Mouse (Mus musculus): ENCODE measurements around the gene Catsper2. TPM values are rescaled to one million over a fixed set of nuclear protein-coding genes. Genes with fewer than 3 reads are reported as not detected.
"Not testable (repeated sequence)": the region's sequence is repeated elsewhere in the genome, so short reads cannot be mapped to it uniquely, and the experiment has no call there.

Gene Catsper2
- polyA plus RNA-seq, 1 experiment from 2014 or later = 7.8 TPM

- H3K27me3 ChIP-seq (ENCODE audit: control insufficient read depth, insufficient read depth, low read length) = 0 out of 2 replicates have a peak, but pooled peaks cover 3% of the 10 kb centered on the region
- 93% methylated on average over 6 of the region's 6 CpGs for WGBS
- no peak overlapping the region for H3K27ac ChIP-seq (ENCODE audit: low read depth, low read length)
- ATAC-seq (ENCODE audit: low read depth) = no peak
- H3K9me3 ChIP-seq (ENCODE audit: control insufficient read depth, low read length) = no peaks in the 10 kb centered on the region
- no peaks in the 10 kb centered on the region; the same call in 1 of the 2 replicates for H3K36me3 ChIP-seq (ENCODE audit: control insufficient read depth, insufficient read depth, low read length)
- no peak overlapping the region for H3K9ac ChIP-seq (replicated peaks; ENCODE audit: low read depth, low read length)
- no peak overlapping the region for H3K4me3 ChIP-seq (ENCODE audit: low read depth, low read length)
- H3K4me1 ChIP-seq (ENCODE audit: control insufficient read depth, insufficient read depth, low read length) = peaks cover 22% of the 10 kb centered on the region
- H3K4me2 ChIP-seq (ENCODE audit: low read depth, low read length) = no peak overlapping the region; the same call in 1 of the 2 replicates
Measured at GRCm38 (mm10) chr2:121416356-121416755, 2.8 kb upstream of the Catsper2 start.

GRCm38 (mm10) chr2:121415591-121415990 is 2.0 kb upstream of the Catsper2 start:
- WGBS = 84% methylated on average over 3 of the region's 3 CpGs
- Histone ChIP-seq H3K9me3 (ENCODE audit: control insufficient read depth, low read length) (no peaks in the 10 kb centered on the region), H3K4me3 (ENCODE audit: low read depth, low read length) (peak overlapping the region; percentile 100), H3K4me2 (ENCODE audit: low read depth, low read length) (peak overlapping the region; percentile 52), H3K4me1 (ENCODE audit: control insufficient read depth, insufficient read depth, low read length) (peaks cover 22% of the 10 kb centered on the region), H3K9ac (replicated peaks; ENCODE audit: low read depth, low read length) (no peak overlapping the region), H3K36me3 (ENCODE audit: control insufficient read depth, insufficient read depth, low read length) (no peaks in the 10 kb centered on the region; the same call in 1 of the 2 replicates), H3K27ac (ENCODE audit: low read depth, low read length) (no peak overlapping the region), H3K27me3 (ENCODE audit: control insufficient read depth, insufficient read depth, low read length) (0 out of 2 replicates have a peak, but pooled peaks cover 3% of the 10 kb centered on the region)
- no peak for ATAC-seq (ENCODE audit: low read depth)

- ATAC-seq (ENCODE audit: low read depth) = no peak
- Histone ChIP-seq H3K27ac (ENCODE audit: low read depth, low read length) (no peak overlapping the region), H3K36me3 (ENCODE audit: control insufficient read depth, insufficient read depth, low read length) (no peaks in the 10 kb centered on the region; the same call in 1 of the 2 replicates), H3K9ac (replicated peaks; ENCODE audit: low read depth, low read length) (0 out of 2 replicates have a peak overlapping the region, but pooled peaks have one; percentile 18), H3K27me3 (ENCODE audit: control insufficient read depth, insufficient read depth, low read length) (0 out of 2 replicates have a peak, but pooled peaks cover 3% of the 10 kb centered on the region), H3K9me3 (ENCODE audit: control insufficient read depth, low read length) (no peaks in the 10 kb centered on the region), H3K4me2 (ENCODE audit: low read depth, low read length) (peak overlapping the region; percentile 52), H3K4me3 (ENCODE audit: low read depth, low read length) (peak overlapping the region; percentile 100), H3K4me1 (ENCODE audit: control insufficient read depth, insufficient read depth, low read length) (peaks cover 22% of the 10 kb centered on the region)
- 37% methylated on average over 3 of the region's 3 CpGs for WGBS
Measured at GRCm38 (mm10) chr2:121415103-121415502, 1.5 kb upstream of the Catsper2 start.

- ATAC-seq (ENCODE audit: low read depth) = peak; percentile 50
- Histone ChIP-seq H3K4me1 (ENCODE audit: control insufficient read depth, insufficient read depth, low read length) (peaks cover 22% of the 10 kb centered on the region), H3K36me3 (ENCODE audit: control insufficient read depth, insufficient read depth, low read length) (no peaks in the 10 kb centered on the region; the same call in 1 of the 2 replicates), H3K9ac (replicated peaks; ENCODE audit: low read depth, low read length) (peak overlapping the region; percentile 97), H3K9me3 (ENCODE audit: control insufficient read depth, low read length) (no peaks in the 10 kb centered on the region), H3K4me2 (ENCODE audit: low read depth, low read length) (peak overlapping the region; percentile 52), H3K27ac (ENCODE audit: low read depth, low read length) (peak overlapping the region; percentile 97), H3K4me3 (ENCODE audit: low read depth, low read length) (peak overlapping the region; percentile 100), H3K27me3 (ENCODE audit: control insufficient read depth, insufficient read depth, low read length) (0 out of 2 replicates have a peak, but pooled peaks cover 3% of the 10 kb centered on the region)
- under 1% methylated on average over 32 of the region's 32 CpGs for WGBS
Measured at GRCm38 (mm10) chr2:121414139-121414685, 620 bp upstream of the Catsper2 start.

- Histone ChIP-seq H3K27me3 (ENCODE audit: control insufficient read depth, insufficient read depth, low read length) (0 out of 2 replicates have a peak, but pooled peaks cover 3% of the 10 kb centered on the region), H3K9me3 (ENCODE audit: control insufficient read depth, low read length) (no peaks in the 10 kb centered on the region), H3K36me3 (ENCODE audit: control insufficient read depth, insufficient read depth, low read length) (no peaks in the 10 kb centered on the region; the same call in 1 of the 2 replicates), H3K27ac (ENCODE audit: low read depth, low read length) (peak overlapping the region; percentile 97), H3K9ac (replicated peaks; ENCODE audit: low read depth, low read length) (peak overlapping the region; percentile 97), H3K4me3 (ENCODE audit: low read depth, low read length) (peak overlapping the region; percentile 100), H3K4me1 (ENCODE audit: control insufficient read depth, insufficient read depth, low read length) (peaks cover 22% of the 10 kb centered on the region), H3K4me2 (ENCODE audit: low read depth, low read length) (peak overlapping the region; percentile 60)
- no peak for ATAC-seq (ENCODE audit: low read depth)
- WGBS = 16% methylated on average over 4 of the region's 4 CpGs
Measured at GRCm38 (mm10) chr2:121412843-121413386, 677 bp downstream of the Catsper2 start.

- H3K27ac ChIP-seq (ENCODE audit: low read depth, low read length) = no peak overlapping the region
- H3K36me3 ChIP-seq (ENCODE audit: control insufficient read depth, insufficient read depth, low read length) = no peaks in the 10 kb centered on the region
- H3K27me3 ChIP-seq (ENCODE audit: control insufficient read depth, insufficient read depth, low read length) = no peaks in the 10 kb centered on the region
- no peak overlapping the region for H3K4me3 ChIP-seq (ENCODE audit: low read depth, low read length)
- 35% methylated on average over 4 of the region's 4 CpGs for WGBS
- ATAC-seq (ENCODE audit: low read depth) = no peak
- H3K9ac ChIP-seq (replicated peaks; ENCODE audit: low read depth, low read length) = no peak overlapping the region
- H3K4me2 ChIP-seq (ENCODE audit: low read depth, low read length) = no peak overlapping the region
- H3K4me1 ChIP-seq (ENCODE audit: control insufficient read depth, insufficient read depth, low read length) = peaks cover 4% of the 10 kb centered on the region; the same call in 1 of the 2 replicates
- no peaks in the 10 kb centered on the region for H3K9me3 ChIP-seq (ENCODE audit: control insufficient read depth, low read length)
Measured at GRCm38 (mm10) chr2:121408160-121408559, 5.4 kb downstream of the Catsper2 start.

GRCm38 (mm10) chr2:121403296-121403695 is 10.3 kb downstream of the Catsper2 start:
- Histone ChIP-seq H3K4me1 (ENCODE audit: control insufficient read depth, insufficient read depth, low read length) (no peaks in the 10 kb centered on the region), H3K27me3 (ENCODE audit: control insufficient read depth, insufficient read depth, low read length) (no peaks in the 10 kb centered on the region), H3K4me3 (ENCODE audit: low read depth, low read length) (no peak overlapping the region), H3K36me3 (ENCODE audit: control insufficient read depth, insufficient read depth, low read length) (no peaks in the 10 kb centered on the region), H3K27ac (ENCODE audit: low read depth, low read length) (no peak overlapping the region), H3K4me2 (ENCODE audit: low read depth, low read length) (no peak overlapping the region), H3K9ac (replicated peaks; ENCODE audit: low read depth, low read length) (no peak overlapping the region), H3K9me3 (ENCODE audit: control insufficient read depth, low read length) (no peaks in the 10 kb centered on the region)
- no peak for ATAC-seq (ENCODE audit: low read depth)

- H3K9me3 ChIP-seq (ENCODE audit: control insufficient read depth, low read length) = no peaks in the 10 kb centered on the region
- H3K9ac ChIP-seq (replicated peaks; ENCODE audit: low read depth, low read length) = no peak overlapping the region
- H3K4me2 ChIP-seq (ENCODE audit: low read depth, low read length) = no peak overlapping the region
- H3K27me3 ChIP-seq (ENCODE audit: control insufficient read depth, insufficient read depth, low read length) = no peaks in the 10 kb centered on the region
- H3K27ac ChIP-seq (ENCODE audit: low read depth, low read length) = no peak overlapping the region
- H3K36me3 ChIP-seq (ENCODE audit: control insufficient read depth, insufficient read depth, low read length) = no peaks in the 10 kb centered on the region
- H3K4me1 ChIP-seq (ENCODE audit: control insufficient read depth, insufficient read depth, low read length) = no peaks in the 10 kb centered on the region
- H3K4me3 ChIP-seq (ENCODE audit: low read depth, low read length) = no peak overlapping the region
- 14% methylated on average over 8 of the region's 8 CpGs for WGBS
- ATAC-seq (ENCODE audit: low read depth) = no peak
Measured at GRCm38 (mm10) chr2:121396624-121397023, 17.0 kb downstream of the Catsper2 start.

- not testable (repeated sequence) for H3K4me2 ChIP-seq (ENCODE audit: low read depth, low read length); H3K9me3 ChIP-seq (ENCODE audit: control insufficient read depth, low read length); H3K9ac ChIP-seq (replicated peaks; ENCODE audit: low read depth, low read length); H3K4me1 ChIP-seq (ENCODE audit: control insufficient read depth, insufficient read depth, low read length); H3K27ac ChIP-seq (ENCODE audit: low read depth, low read length); H3K27me3 ChIP-seq (ENCODE audit: control insufficient read depth, insufficient read depth, low read length); H3K36me3 ChIP-seq (ENCODE audit: control insufficient read depth, insufficient read depth, low read length); ATAC-seq (ENCODE audit: low read depth); H3K4me3 ChIP-seq (ENCODE audit: low read depth, low read length)
- 94% methylated on average over 15 of the region's 17 CpGs for WGBS
Measured at GRCm38 (mm10) chr2:121386961-121387575, 26.5 kb downstream of the Catsper2 start, which contains the start of gene Strc. Gene Strc, minus strand, starts transcription at chr2:121387168.

All from neural tube, embryonic 14.5 days (tissue).